40 mouse cellular contexts compared by ENCODE assay signal in the genomic region with DNA sequence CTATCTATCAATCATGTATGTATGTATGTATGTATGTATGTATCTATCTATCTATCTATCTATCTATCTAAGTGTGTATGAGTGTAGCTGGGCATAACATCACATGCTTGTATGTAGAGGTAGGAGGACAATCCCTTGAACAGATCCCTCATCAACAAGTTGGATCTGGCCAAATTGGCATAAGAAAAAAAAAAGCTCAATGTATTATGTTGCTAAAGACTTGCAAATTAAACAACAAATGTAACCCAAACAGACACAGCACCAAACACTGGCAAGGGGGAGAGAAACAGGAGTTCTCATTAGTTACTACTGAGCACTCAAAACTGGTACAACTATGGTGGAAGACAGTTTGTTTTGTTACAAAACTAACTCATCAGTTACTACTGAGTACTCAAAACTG. TPM values are rescaled to one million over a fixed set of nuclear protein-coding genes. Genes with fewer than 3 reads are reported as not detected.
"Had no signal": no experiment of that assay in that cellular context is flagged by ENCODE, and none has a peak within 500 bp of the region (broad histone marks: within the 10 kb centered on the region; RNA-seq: fewer than 3 reads in every experiment).

No protein-coding gene starts in this region.

- H3K27me3 ChIP-seq: midbrain, embryonic 15.5 days had no signal

- H3K4me3 ChIP-seq: limb, embryonic 10.5 days; limb, embryonic 12.5 days; limb, embryonic 13.5 days; limb, embryonic 15.5 days; liver, embryonic 12.5 days; liver, embryonic 13.5 days; liver, embryonic 15.5 days; lung, embryonic 15.5 days; megakaryocyte, embryonic 14.5 days; midbrain, embryonic 10.5 days; midbrain, embryonic 12.5 days; midbrain, embryonic 13.5 days; midbrain, embryonic 15.5 days; myocyte; neural tube, embryonic 12.5 days had no signal

- H3K27ac ChIP-seq: limb, embryonic 10.5 days; limb, embryonic 12.5 days; limb, embryonic 13.5 days; limb, embryonic 15.5 days; liver, embryonic 12.5 days; liver, embryonic 13.5 days; liver, embryonic 14.5 days; liver, embryonic 15.5 days; lung, embryonic 15.5 days; macrophage; midbrain, embryonic 10.5 days; midbrain, embryonic 12.5 days; midbrain, embryonic 13.5 days; midbrain, embryonic 15.5 days; neural tube, embryonic 12.5 days had no signal

- ATAC-seq: liver, embryonic 12.5 days; liver, postnatal 0 days; lung, postnatal 0 days; midbrain, embryonic 13.5 days; midbrain, embryonic 15.5 days; midbrain, embryonic 16.5 days had no signal

- H3K4me2 ChIP-seq: limb, embryonic 12.5 days; limb, embryonic 13.5 days; limb, embryonic 15.5 days; liver, embryonic 11.5 days; liver, embryonic 12.5 days; liver, embryonic 13.5 days; liver, embryonic 15.5 days; lung, embryonic 14.5 days; lung, embryonic 15.5 days; midbrain, embryonic 11.5 days; midbrain, embryonic 12.5 days; midbrain, embryonic 13.5 days; midbrain, embryonic 15.5 days; neural tube, embryonic 12.5 days had no signal

- H3K9ac ChIP-seq: limb, embryonic 12.5 days; limb, embryonic 13.5 days; limb, embryonic 15.5 days; liver, embryonic 12.5 days; liver, embryonic 13.5 days; liver, embryonic 14.5 days; liver, embryonic 15.5 days; liver, postnatal 0 days; lung, embryonic 14.5 days; lung, embryonic 15.5 days; midbrain, embryonic 12.5 days; midbrain, embryonic 13.5 days; midbrain, embryonic 15.5 days; neural tube, embryonic 12.5 days had no signal

- DNase-seq: left cerebral cortex, postnatal 4 days; liver; liver, embryonic 13.5 days; liver, postnatal 0 days; lung, adult 18-20 months; lung, adult 2 months; lung, embryonic 14.5 days; lung, postnatal 10 days; lung, postnatal 14 days; lung, postnatal 36 days; lung, postnatal 4 days; midbrain, embryonic 14.5 days had no signal

- H3K9me3 ChIP-seq: limb, embryonic 10.5 days; limb, embryonic 15.5 days; liver, embryonic 12.5 days; liver, embryonic 13.5 days; liver, embryonic 15.5 days; lung, embryonic 15.5 days; midbrain, embryonic 10.5 days; midbrain, embryonic 12.5 days; midbrain, embryonic 13.5 days; midbrain, embryonic 15.5 days; neural tube, embryonic 12.5 days had no signal

- H3K36me3 ChIP-seq: limb, embryonic 10.5 days; limb, embryonic 12.5 days; limb, embryonic 13.5 days; limb, embryonic 15.5 days; liver, embryonic 12.5 days; liver, embryonic 13.5 days; liver, embryonic 15.5 days; lung, embryonic 15.5 days; midbrain, embryonic 10.5 days; midbrain, embryonic 12.5 days; midbrain, embryonic 13.5 days; midbrain, embryonic 15.5 days; neural tube, embryonic 12.5 days had no signal

RNA-seq across cellular contexts. Expression of a gene that starts 2.6 kb away (rescaled TPM):
- total RNA-seq: liver, adult 2 months; megakaryocyte progenitor cell, adult 5-6 weeks; megakaryocyte-erythroid progenitor cell, adult 5-6 weeks; monocyte, adult 5-6 weeks had no signal

RNA-seq across cellular contexts. Expression of a gene that starts 26.2 kb away (rescaled TPM):
- total RNA-seq: left cerebral cortex, postnatal 14 days; left cerebral cortex, postnatal 25 days; left cerebral cortex, postnatal 36 days; megakaryocyte-erythroid progenitor cell, adult 5-6 weeks; midbrain, postnatal 0 days; monocyte, adult 5-6 weeks had no signal
